ENCODE assay signal across 13 mouse cellular contexts in the genomic region with DNA sequence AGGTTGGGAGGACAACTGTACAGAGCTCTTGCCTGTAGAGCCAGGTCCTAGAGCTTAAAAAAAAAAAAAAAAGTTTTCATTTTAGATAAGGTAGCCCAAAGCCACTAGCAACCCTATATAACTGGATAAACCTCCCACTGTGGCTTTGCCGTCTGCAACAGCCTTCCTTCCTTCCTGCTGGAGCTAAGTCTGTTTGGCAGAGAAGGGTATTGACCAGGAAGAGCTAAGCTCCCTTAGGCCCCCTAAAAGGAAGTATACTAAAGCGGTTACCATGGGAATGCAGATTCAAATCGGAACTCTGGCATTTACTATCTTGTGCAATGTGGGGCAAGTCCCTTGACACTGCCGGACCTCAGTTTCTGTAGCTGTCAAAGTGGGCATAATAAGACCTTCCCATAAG. TPM values are rescaled to one million over a fixed set of nuclear protein-coding genes. Genes with fewer than 3 reads are reported as not detected.
DNase-seq lines count a peak whose midpoint lies in the region; ATAC-seq and TF ChIP-seq lines count a peak whose summit lies in the region.
"Had no signal": no experiment of that assay in that cellular context is flagged by ENCODE, and none has a peak within 500 bp of the region (broad histone marks: within the 10 kb centered on the region; RNA-seq: fewer than 3 reads in every experiment).

No protein-coding gene starts in this region.

- H3K4me1 ChIP-seq in heart, embryonic 12.5 days (replicated peaks), result peaks cover 5% of the 10 kb centered on the region
- no peaks in the 10 kb centered on the region for H3K4me1 ChIP-seq in lung, postnatal 0 days (ENCODE audit: insufficient read depth, low read depth, low read length)
- H3K4me1 ChIP-seq in forebrain, embryonic 11.5 days (replicated peaks; ENCODE audit: control insufficient read depth, insufficient read depth, low read length), result peaks cover 7% of the 10 kb centered on the region
- H3K4me1 ChIP-seq in hindbrain, postnatal 0 days (ENCODE audit: insufficient read depth, low read length), result no peaks in the 10 kb centered on the region

- H3K27ac ChIP-seq in heart, embryonic 12.5 days (ENCODE audit: poor library complexity, severe bottlenecking), result no peak overlapping the region
- 0 out of 2 replicates have a peak overlapping the region, but pooled peaks have one; percentile 1 for H3K27ac ChIP-seq in lung, postnatal 0 days (ENCODE audit: low read length)
- H3K27ac ChIP-seq in forebrain, embryonic 11.5 days (ENCODE audit: low read depth, low read length), result no peak overlapping the region
- no peak overlapping the region for H3K27ac ChIP-seq in hindbrain, postnatal 0 days

- no peak for TF ChIP-seq CTCF in lung, postnatal 0 days (IDR thresholded peaks at IDR 0.05)
- TF ChIP-seq CTCF in hindbrain, postnatal 0 days (IDR thresholded peaks at IDR 0.05; ENCODE audit: low read depth), result no peak

- TF ChIP-seq EP300 in lung, postnatal 0 days (IDR thresholded peaks at IDR 0.05), result no peak

- DNase-seq in heart, adult 8-10 months (ENCODE audit: low spot score), result no peak
- DNase-seq in A20 (ENCODE audit: low read depth, low spot score), result peak; percentile 70
- DNase-seq in lung, postnatal 0 days (ENCODE audit: low spot score), result peak; percentile 79
- no peak for DNase-seq in forebrain, embryonic 11.5 days (ENCODE audit: low spot score)
- no peak for DNase-seq in hindbrain, postnatal 0 days (ENCODE audit: low spot score)
- DNase-seq in left cerebral cortex, postnatal 10 days (ENCODE audit: extremely low spot score in 1 of 2, low spot score in 2 of 2), result no peak
- DNase-seq: adrenal gland, adult 8-10 months; cerebellum, postnatal 25 days; gastrocnemius, postnatal 25 days; kidney, postnatal 25 days had no signal

- no peaks in the 10 kb centered on the region for H3K36me3 ChIP-seq in heart, embryonic 12.5 days
- no peaks in the 10 kb centered on the region for H3K36me3 ChIP-seq in lung, postnatal 0 days (ENCODE audit: insufficient read depth, low read length)
- H3K36me3 ChIP-seq in forebrain, embryonic 11.5 days (ENCODE audit: control insufficient read depth, insufficient read depth, low read length), result no peaks in the 10 kb centered on the region
- no peaks in the 10 kb centered on the region for H3K36me3 ChIP-seq in hindbrain, postnatal 0 days (ENCODE audit: insufficient read depth, low read length)

- no peak overlapping the region for H3K4me2 ChIP-seq in heart, embryonic 12.5 days
- H3K4me2 ChIP-seq in lung, postnatal 0 days (replicated peaks; ENCODE audit: low read depth, low read length), result 0 out of 2 replicates have a peak overlapping the region, but pooled peaks have one; percentile 14
- no peak overlapping the region for H3K4me2 ChIP-seq in forebrain, embryonic 11.5 days (ENCODE audit: low read depth, low read length, severe bottlenecking)
- H3K4me2 ChIP-seq in hindbrain, postnatal 0 days (ENCODE audit: low read depth, low read length), result no peak overlapping the region

- no peak overlapping the region for H3K4me3 ChIP-seq in heart, embryonic 12.5 days
- H3K4me3 ChIP-seq in lung, postnatal 0 days (ENCODE audit: low read depth, low read length), result no peak overlapping the region
- H3K4me3 ChIP-seq in forebrain, embryonic 11.5 days (ENCODE audit: low read depth, low read length), result no peak overlapping the region
- no peak overlapping the region for H3K4me3 ChIP-seq in hindbrain, postnatal 0 days (ENCODE audit: low read length)
- H3K4me3 ChIP-seq: myocyte had no signal

- H3K9ac ChIP-seq in heart, embryonic 12.5 days, result no peak overlapping the region
- H3K9ac ChIP-seq in lung, postnatal 0 days (replicated peaks; ENCODE audit: low read depth), result no peak overlapping the region
- no peak overlapping the region for H3K9ac ChIP-seq in forebrain, embryonic 11.5 days (ENCODE audit: low read length)
- H3K9ac ChIP-seq in hindbrain, postnatal 0 days (replicated peaks; ENCODE audit: low read length), result no peak overlapping the region

- peaks cover 5% of the 10 kb centered on the region; the same call in 1 of the 2 replicates for H3K27me3 ChIP-seq in heart, embryonic 12.5 days (replicated peaks)
- no peaks in the 10 kb centered on the region for H3K27me3 ChIP-seq in lung, postnatal 0 days (replicated peaks; ENCODE audit: insufficient read depth, low read length)
- H3K27me3 ChIP-seq in forebrain, embryonic 11.5 days (ENCODE audit: control insufficient read depth, insufficient read depth, low read length), result no peaks in the 10 kb centered on the region
- H3K27me3 ChIP-seq in hindbrain, postnatal 0 days (ENCODE audit: insufficient read depth, low read length), result 0 out of 2 replicates have a peak, but pooled peaks cover 2% of the 10 kb centered on the region

- ATAC-seq in heart, embryonic 12.5 days (ENCODE audit: insufficient number of reproducible peaks, low FRiP score), result peak; percentile 44; the same call in 1 of the 2 replicates
- peak; percentile 78 for ATAC-seq in granulocyte monocyte progenitor cell, adult 5-6 weeks (replicated peaks; ENCODE audit: poor library complexity, severe bottlenecking)
- peak; percentile 59 for ATAC-seq in lung, postnatal 0 days
- no peak for ATAC-seq in forebrain, embryonic 11.5 days (replicated peaks; ENCODE audit: low FRiP score)
- no peak for ATAC-seq in hindbrain, postnatal 0 days

- WGBS in heart, embryonic 12.5 days, result 32% methylated on average over 4 of the region's 4 CpGs
- 22% methylated on average over 4 of the region's 4 CpGs for WGBS in lung, postnatal 0 days
- WGBS in forebrain, embryonic 11.5 days, result 58% methylated on average over 4 of the region's 4 CpGs
- WGBS in hindbrain, postnatal 0 days, result 44% methylated on average over 4 of the region's 4 CpGs

- H3K9me3 ChIP-seq in heart, embryonic 12.5 days (replicated peaks), result no peaks in the 10 kb centered on the region
- no peaks in the 10 kb centered on the region for H3K9me3 ChIP-seq in lung, postnatal 0 days (ENCODE audit: low read length)
- no peaks in the 10 kb centered on the region for H3K9me3 ChIP-seq in forebrain, embryonic 11.5 days (ENCODE audit: control insufficient read depth, low read length)
- H3K9me3 ChIP-seq in hindbrain, postnatal 0 days (ENCODE audit: low read length), result no peaks in the 10 kb centered on the region

- intact Hi-C loops in left cerebral cortex, postnatal 10 days (cut with DNase I), result no loop called here

RNA-seq across cellular contexts. Expression of a gene that starts 5.4 kb away (rescaled TPM):
- 4.9 and 5.4 TPM in 2 replicates for polyA plus RNA-seq in heart, embryonic 12.5 days (2016; fragmentation: Nextera tagmentation; extraction: Ambion mirVana)
- total RNA-seq in heart, adult 8-10 months (2022), result 1 to 10 TPM; 3.5 to 5.7 (median 4.8) TPM
- 420 and 510 TPM in 2 replicates for total RNA-seq in granulocyte monocyte progenitor cell, adult 5-6 weeks (2014; fragmentation: Nextera tagmentation)
- total RNA-seq in granulocyte monocyte progenitor cell, adult 5-6 weeks (2017), result 682 and 721 TPM in 2 replicates
- 81.0 and 83.1 TPM in 2 replicates for polyA plus RNA-seq in lung, postnatal 0 days (2015; fragmentation: Nextera tagmentation; extraction: Ambion mirVana)
- polyA plus RNA-seq in forebrain, embryonic 11.5 days (2014; fragmentation: Nextera tagmentation; extraction: Ambion mirVana), result 4.0 and 4.9 TPM in 2 replicates
- 0.16 and 2.9 TPM in 2 replicates for total RNA-seq in hindbrain, postnatal 0 days (2014; rRNA removed)
- polyA plus RNA-seq in hindbrain, postnatal 0 days (2015; fragmentation: Nextera tagmentation; extraction: Ambion mirVana), result 5.5 and 6.2 TPM in 2 replicates
- total RNA-seq in left cerebral cortex, postnatal 10 days (2021), result 1 to 10 TPM; 3.3 to 5.0 TPM
- polyA plus RNA-seq: myocyte had no signal

RNA-seq across cellular contexts. Expression of a gene that starts 9.1 kb away (rescaled TPM):
- 1.5 and 2.0 TPM in 2 replicates for polyA plus RNA-seq in heart, embryonic 12.5 days (2016; fragmentation: Nextera tagmentation; extraction: Ambion mirVana)
- under 1 TPM; 0.43 to 0.82 (median 0.61) TPM for total RNA-seq in heart, adult 8-10 months (2022)
- total RNA-seq in granulocyte monocyte progenitor cell, adult 5-6 weeks (2014; fragmentation: Nextera tagmentation), result 0.80 and 1.7 TPM in 2 replicates
- total RNA-seq in granulocyte monocyte progenitor cell, adult 5-6 weeks (2017), result 0.36 and 0.52 TPM in 2 replicates
- polyA plus RNA-seq in lung, postnatal 0 days (2015; fragmentation: Nextera tagmentation; extraction: Ambion mirVana), result 0.97 and 1.4 TPM in 2 replicates
- 6.1 and 8.2 TPM in 2 replicates for polyA plus RNA-seq in forebrain, embryonic 11.5 days (2014; fragmentation: Nextera tagmentation; extraction: Ambion mirVana)
- total RNA-seq in hindbrain, postnatal 0 days (2014; rRNA removed), result 140 and 160 TPM in 2 replicates
- 15.5 and 18.0 TPM in 2 replicates for polyA plus RNA-seq in hindbrain, postnatal 0 days (2015; fragmentation: Nextera tagmentation; extraction: Ambion mirVana)
- total RNA-seq in left cerebral cortex, postnatal 10 days (2021), result 100 to 1,000 TPM; 106 to 112 TPM
- polyA plus RNA-seq: myocyte had no signal

RNA-seq across cellular contexts. Expression of a gene that starts 49.9 kb away (rescaled TPM):
- polyA plus RNA-seq in heart, embryonic 12.5 days (2016; fragmentation: Nextera tagmentation; extraction: Ambion mirVana), result 68.5 and 70.4 TPM in 2 replicates
- 10 to 100 TPM; 35.7 to 44.4 (median 39.1) TPM for total RNA-seq in heart, adult 8-10 months (2022)
- total RNA-seq in granulocyte monocyte progenitor cell, adult 5-6 weeks (2014; fragmentation: Nextera tagmentation), result 97.6 and 111 TPM in 2 replicates
- 136 and 170 TPM in 2 replicates for total RNA-seq in granulocyte monocyte progenitor cell, adult 5-6 weeks (2017)
- polyA plus RNA-seq in lung, postnatal 0 days (2015; fragmentation: Nextera tagmentation; extraction: Ambion mirVana), result 49.1 and 55.0 TPM in 2 replicates
- 82.0 and 82.9 TPM in 2 replicates for polyA plus RNA-seq in forebrain, embryonic 11.5 days (2014; fragmentation: Nextera tagmentation; extraction: Ambion mirVana)
- 56.7 and 67.6 TPM in 2 replicates for total RNA-seq in hindbrain, postnatal 0 days (2014; rRNA removed)
- polyA plus RNA-seq in hindbrain, postnatal 0 days (2015; fragmentation: Nextera tagmentation; extraction: Ambion mirVana), result 83.0 and 84.1 TPM in 2 replicates
- total RNA-seq in left cerebral cortex, postnatal 10 days (2021), result 10 to 100 TPM; 65.3 to 66.1 TPM

RNA-seq across cellular contexts. Expression of a gene that starts 50.2 kb away (rescaled TPM):
- 45.4 and 46.5 TPM in 2 replicates for polyA plus RNA-seq in heart, embryonic 12.5 days (2016; fragmentation: Nextera tagmentation; extraction: Ambion mirVana)
- total RNA-seq in heart, adult 8-10 months (2022), result 10 to 100 TPM; 19.5 to 24.0 (median 22.2) TPM
- 19.2 and 25.5 TPM in 2 replicates for total RNA-seq in granulocyte monocyte progenitor cell, adult 5-6 weeks (2014; fragmentation: Nextera tagmentation)
- total RNA-seq in granulocyte monocyte progenitor cell, adult 5-6 weeks (2017), result 16.7 and 18.5 TPM in 2 replicates
- polyA plus RNA-seq in lung, postnatal 0 days (2015; fragmentation: Nextera tagmentation; extraction: Ambion mirVana), result 29.9 and 30.2 TPM in 2 replicates
- 40.1 and 46.1 TPM in 2 replicates for polyA plus RNA-seq in forebrain, embryonic 11.5 days (2014; fragmentation: Nextera tagmentation; extraction: Ambion mirVana)
- 33.6 and 39.5 TPM in 2 replicates for total RNA-seq in hindbrain, postnatal 0 days (2014; rRNA removed)
- 42.1 and 42.9 TPM in 2 replicates for polyA plus RNA-seq in hindbrain, postnatal 0 days (2015; fragmentation: Nextera tagmentation; extraction: Ambion mirVana)
- 10 to 100 TPM; 18.5 to 19.3 TPM for total RNA-seq in left cerebral cortex, postnatal 10 days (2021)

Comparison
In these comparisons a context has a peak if more than half of its experiments do, and no peak if none do; other contexts are left out.
1. ATAC-seq: peak in heart, embryonic 12.5 days (single experiment), granulocyte monocyte progenitor cell, adult 5-6 weeks (single experiment) and lung, postnatal 0 days (single experiment); none in forebrain, embryonic 11.5 days (single experiment) and hindbrain, postnatal 0 days (single experiment).
2. DNase-seq: peak in A20 (single experiment) and lung, postnatal 0 days (single experiment); none in heart, adult 8-10 months (single experiment), forebrain, embryonic 11.5 days (single experiment), hindbrain, postnatal 0 days (single experiment) and left cerebral cortex, postnatal 10 days (0 of 2).
3. RNA of a gene that starts 5.4 kb away (total RNA-seq): 420 to 721 TPM in granulocyte monocyte progenitor cell, adult 5-6 weeks; 3.5 to 5.7 TPM in heart, adult 8-10 months, 3.3 to 5.0 TPM in left cerebral cortex, postnatal 10 days and 0.16 to 2.9 TPM in hindbrain, postnatal 0 days; every median in the first group is over 10 times any median in the second.
4. RNA of a gene that starts 9.1 kb away (total RNA-seq): 140 to 160 TPM in hindbrain, postnatal 0 days and 106 to 112 TPM in left cerebral cortex, postnatal 10 days; 0.36 to 1.7 TPM in granulocyte monocyte progenitor cell, adult 5-6 weeks and 0.43 to 0.82 TPM in heart, adult 8-10 months; every median in the first group is over 10 times any median in the second.